Mouse (Mus musculus) ES-E14 (cell line): ENCODE results near the gene Flywch1. TPM values are rescaled to one million over a fixed set of nuclear protein-coding genes. Genes with fewer than 3 reads are reported as not detected.

ENCODE experiments used
- DNase-seq: peaks from one replicate; pipeline ENCODE4 v3.0.0-alpha.2; 2013; ENCODE audit warnings: low read depth, low spot score
- H3K27ac ChIP-seq: 2 replicates; pipeline ENCODE4 v1.5.1; 2012; ENCODE audit warnings: low read depth, mild to moderate bottlenecking, low read length, moderate library complexity, mixed read lengths; ENCODE audit not compliant: poor library complexity, insufficient read depth, severe bottlenecking
- H3K36me3 ChIP-seq: 2 replicates; pipeline ENCODE4 v1.6.1; 2012; ENCODE audit warnings: mild to moderate bottlenecking, low read length, moderate library complexity, mixed read lengths; ENCODE audit not compliant: control insufficient read depth, poor library complexity, insufficient read depth, severe bottlenecking
- H3K4me1 ChIP-seq, 2 experiments: fragments of 150-350 bp in 1 of 2; sonication (generic) in 1 of 2; 2 replicates each; pipeline ENCODE4 v1.6.1; 2012; ENCODE audit warnings: low read length in 2 of 2, mild to moderate bottlenecking in 1 of 2, mixed read lengths in 1 of 2; ENCODE audit not compliant: control insufficient read depth in 2 of 2, insufficient read depth in 2 of 2, poor library complexity in 1 of 2
- H3K4me3 ChIP-seq, 2 experiments: fragments of 150-350 bp in 1 of 2; sonication (generic) in 1 of 2; 2 replicates each; pipeline ENCODE4 v1.5.1; 2012; ENCODE audit warnings: low read length in 2 of 2, low read depth in 1 of 2, mild to moderate bottlenecking in 1 of 2, mixed read lengths in 1 of 2; ENCODE audit not compliant: insufficient read depth in 1 of 2, poor library complexity in 1 of 2, severe bottlenecking in 1 of 2
- H3K9ac ChIP-seq: 2 replicates; pipeline ENCODE4 v1.6.1; 2012; ENCODE audit warnings: low read depth, mild to moderate bottlenecking, low read length, mixed read lengths; ENCODE audit not compliant: poor library complexity, insufficient read depth, severe bottlenecking
- H3K9me3 ChIP-seq: fragments of 150-350 bp; sonication (generic); 2 replicates; pipeline ENCODE4 v1.6.1; 2012; ENCODE audit warnings: low read depth, mild to moderate bottlenecking, low read length; ENCODE audit not compliant: control insufficient read depth, insufficient read depth
- CHD2 ChIP-seq: IDR thresholded peaks from 2 replicates; pipeline ENCODE4 v1.6.1; 2014; ENCODE audit warnings: mild to moderate bottlenecking, low read depth, low read length, inconsistent platforms
- HCFC1 ChIP-seq: IDR thresholded peaks from 2 replicates; pipeline ENCODE4 v1.6.1; 2012; ENCODE audit warnings: low read length, inconsistent platforms, borderline replicate concordance; ENCODE audit not compliant: insufficient read depth
- MAFK ChIP-seq: IDR thresholded peaks from 2 replicates; pipeline ENCODE4 v1.6.1; 2014; ENCODE audit warnings: mild to moderate bottlenecking, low read depth, low read length, inconsistent platforms; ENCODE audit not compliant: insufficient read depth
- ZC3H11A ChIP-seq: IDR thresholded peaks from 2 replicates; pipeline ENCODE4 v1.6.1; 2012; ENCODE audit warnings: low read depth, mild to moderate bottlenecking, inconsistent platforms, low read length, borderline replicate concordance
- ZNF384 ChIP-seq: IDR thresholded peaks from 2 replicates; pipeline ENCODE4 v1.6.1; 2012; ENCODE audit warnings: low read depth, low read length, inconsistent platforms
- in situ Hi-C, 2 experiments: fragments of 600-800 bp; cut with MboI; formaldehyde crosslinking; loops; one replicate each; pipeline ENCODE4 v1.15.1; 2025; ENCODE audit warnings: low sequenced_read_pairs in 2 of 2, inconsistent platforms in 1 of 2; ENCODE audit not compliant: unreplicated experiment in 2 of 2
- total RNA-seq: library from RNA; depleted of rRNA; stranded (reverse); fragments of 300-350 nt; gene quantifications from 2 replicates; pipeline ENCODE4 v1.2.3, GENCODE M21; 2012

Flywch1 gene
- total RNA-seq, 1 experiment = 35.1 TPM

GRCm38 (mm10) chr17:23734341-23734740 lies 37.1 kb downstream of the Flywch1 start:
- no peak for DNase-seq

GRCm38 (mm10) chr17:23730441-23730840 lies 41.0 kb downstream of the Flywch1 start:
- DNase-seq = no peak
- TF ChIP-seq HCFC1 (no peak), MAFK (no peak), CHD2 (no peak), ZNF384 (no peak), ZC3H11A (no peak)
- Histone ChIP-seq H3K4me3 (no peak overlapping the region), H3K36me3 (peaks cover 6% of the 10 kb centered on the region; the same call in 1 of the 2 replicates), H3K9me3 (no peaks in the 10 kb centered on the region), H3K27ac (no peak overlapping the region), H3K9ac (no peak overlapping the region), H3K4me1 (peaks cover 4 to 5% of the 10 kb centered on the region in 2 experiments; a peak in 1 of 4 replicates)
- in situ Hi-C loops = no loop called here

More at GRCm38 (mm10) chr17:23734341-23734740, 37.1 kb downstream of the Flywch1 start:
- Histone ChIP-seq H3K9ac (no peak overlapping the region), H3K4me1 (peaks cover 0 to 7% of the 10 kb centered on the region in 2 experiments; a peak in 1 of 4 replicates), H3K9me3 (no peaks in the 10 kb centered on the region), H3K4me3 (no peak overlapping the region), H3K27ac (no peak overlapping the region), H3K36me3 (peaks cover 10% of the 10 kb centered on the region; the same call in 1 of the 2 replicates)
- TF ChIP-seq CHD2 = no peak
- in situ Hi-C loops = no loop called here

- no peak for DNase-seq
These were observed 44.7 kb downstream of the Flywch1 start for GRCm38 (mm10) chr17:23726758-23727142.

GRCm38 (mm10) chr17:23725999-23726757 lies 45.2 kb downstream of the Flywch1 start, which contains the start of gene Pkmyt1:
Pkmyt1 (plus strand) TSS chr17:23726336.
- no peak for TF ChIP-seq MAFK
- TF ChIP-seq ZC3H11A = no peak
- TF ChIP-seq CHD2 = no peak
- in situ Hi-C loops = no loop called here

More at GRCm38 (mm10) chr17:23726758-23727142, 44.7 kb downstream of the Flywch1 start:
- H3K4me1 ChIP-seq = peaks cover 4 to 5% of the 10 kb centered on the region in 2 experiments; a peak in 1 of 4 replicates
- H3K27ac ChIP-seq = 0 out of 2 replicates have a peak overlapping the region, but pooled peaks have one; percentile 20
- 0 out of 2 replicates have a peak, but pooled peaks cover 1% of the 10 kb centered on the region for H3K36me3 ChIP-seq
- in situ Hi-C loops = no loop called here
- peak overlapping the region; percentile 84 for H3K9ac ChIP-seq
- H3K9me3 ChIP-seq = no peaks in the 10 kb centered on the region
- H3K4me3 ChIP-seq = peak overlapping the region; percentile 87 to 90
- TF ChIP-seq CHD2 = no peak
- TF ChIP-seq MAFK = no peak
- TF ChIP-seq HCFC1 = no peak
- TF ChIP-seq ZC3H11A = no peak
- TF ChIP-seq ZNF384 = no peak

More at GRCm38 (mm10) chr17:23725999-23726757, 45.2 kb downstream of the Flywch1 start, which contains the start of gene Pkmyt1:
- Histone ChIP-seq H3K9ac (peak within 1 kb of the TSS; percentile 84), H3K27ac (peak within 1 kb of the TSS; percentile 20; the same call in 1 of the 2 replicates), H3K4me3 (peak within 1 kb of the TSS; percentile 87 to 90), H3K36me3 (no peaks in the 10 kb centered on the region), H3K9me3 (no peaks in the 10 kb centered on the region), H3K4me1 (peaks cover 2 to 5% of the 10 kb centered on the region in 2 experiments; a peak in 1 of 4 replicates)
- DNase-seq = peak; percentile 86
